Mouse (Mus musculus) limb, embryonic 13.5 days (tissue): ENCODE results near the gene Msh2. TPM values are rescaled to one million over a fixed set of nuclear protein-coding genes. Genes with fewer than 3 reads are reported as not detected.

Experiments used
- ATAC-seq: fragments of 200-750 bp; cut with Nextera tagmentation; 2 replicates; pipeline ENCODE4 v1.8.0; 2017; ENCODE audit warnings: low read depth, moderate number of reproducible peaks, moderate TSS enrichment; ENCODE audit not compliant: low FRiP score
- H3K27ac ChIP-seq: fragments of 300-500 bp; sonication (generic); 2 replicates; pipeline ENCODE4 v1.5.1; 2015; ENCODE audit warnings: inconsistent platforms, mild to moderate bottlenecking, moderate library complexity
- H3K27me3 ChIP-seq: fragments of 300-500 bp; sonication (generic); 2 replicates; pipeline ENCODE4 v1.6.1; 2015; ENCODE audit warnings: mild to moderate bottlenecking, inconsistent platforms
- H3K36me3 ChIP-seq: fragments of 300-500 bp; sonication (generic); 2 replicates; pipeline ENCODE4 v1.6.1; 2015; ENCODE audit warnings: inconsistent platforms, mild to moderate bottlenecking, moderate library complexity
- H3K4me1 ChIP-seq: fragments of 300-500 bp; sonication (generic); 2 replicates; pipeline ENCODE4 v1.6.1; 2015; ENCODE audit warnings: inconsistent platforms
- H3K4me2 ChIP-seq: fragments of 300-500 bp; sonication (generic); replicated peaks from 2 replicates; pipeline ENCODE4 v1.6.1; 2015; ENCODE audit warnings: inconsistent platforms, mild to moderate bottlenecking, moderate library complexity
- H3K4me3 ChIP-seq: fragments of 300-500 bp; sonication (generic); 2 replicates; pipeline ENCODE4 v1.5.1; 2015; ENCODE audit warnings: moderate library complexity, mild to moderate bottlenecking, inconsistent platforms
- H3K9ac ChIP-seq: fragments of 300-500 bp; sonication (generic); 2 replicates; pipeline ENCODE4 v1.6.1; 2015; ENCODE audit warnings: mild to moderate bottlenecking, inconsistent platforms
- H3K9me3 ChIP-seq: fragments of 300-500 bp; sonication (generic); 2 replicates; pipeline ENCODE4 v1.6.1; 2016; ENCODE audit warnings: inconsistent platforms
- WGBS: fragments of 180-500 bp; shearing (Covaris S2); methylation state at CpG from one replicate; pipeline ENCODE4 v1.1.7; 2015; 5-methylcytosine and 5-hydroxymethylcytosine counted together
- polyA plus RNA-seq: library from polyadenylated mRNA; unstranded; fragments of >200 nt; fragmentation: Nextera tagmentation; extraction: Ambion mirVana; gene quantifications from 2 replicates; pipeline ENCODE4 v1.2.1, GENCODE M21; 2015

The Msh2 gene
- polyA plus RNA-seq, 1 experiment from 2014 or later: 85.5 TPM

DNA sequence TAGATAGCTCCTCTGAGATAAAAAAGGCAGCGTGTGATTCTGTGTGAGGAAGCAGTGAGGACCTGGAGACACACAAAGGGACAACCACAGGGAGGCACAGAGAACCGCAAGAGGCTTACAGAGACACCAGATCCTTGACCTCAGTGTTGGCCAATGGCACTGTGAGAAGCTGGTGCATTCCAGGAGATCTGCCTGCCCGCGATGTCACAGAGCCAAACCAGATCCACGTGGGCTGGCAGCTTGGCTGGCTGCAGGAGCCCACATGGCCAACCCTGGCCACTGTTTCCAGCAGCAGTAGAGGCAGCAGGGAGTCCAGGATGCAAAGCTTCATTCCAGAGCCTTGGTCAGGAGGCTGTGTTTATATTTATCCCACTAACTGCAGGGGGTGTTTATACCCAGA, 98.6 kb downstream of the Msh2 start:
- WGBS: 41% methylated on average over 5 of the region's 5 CpGs
- Histone ChIP-seq H3K4me1 (no peaks in the 10 kb centered on the region), H3K36me3 (no peaks in the 10 kb centered on the region), H3K4me3 (no peak overlapping the region), H3K4me2 (no peak overlapping the region), H3K9me3 (no peaks in the 10 kb centered on the region), H3K27me3 (no peaks in the 10 kb centered on the region), H3K9ac (no peak overlapping the region), H3K27ac (no peak overlapping the region)
- ATAC-seq: no peak

DNA sequence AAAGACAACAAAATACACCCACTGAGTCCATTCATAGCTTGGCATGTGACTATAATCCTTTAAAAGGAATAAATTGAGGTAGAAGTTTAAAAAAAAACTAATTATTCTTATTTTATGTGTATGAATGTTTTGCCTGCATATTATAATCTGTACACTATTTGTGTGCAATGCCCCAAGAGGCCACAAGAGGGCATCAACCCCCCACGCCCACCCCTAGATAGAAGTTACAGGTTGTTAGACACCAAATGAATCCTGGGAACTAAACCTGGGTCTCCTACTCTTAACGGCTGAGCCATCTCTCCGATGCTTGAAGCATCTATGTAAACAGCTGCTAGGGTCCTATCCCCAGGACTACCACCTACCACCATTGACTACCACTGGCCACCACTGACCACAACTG, 101.0 kb downstream of the Msh2 start:
- Histone ChIP-seq H3K36me3 (no peaks in the 10 kb centered on the region), H3K9ac (no peak overlapping the region), H3K27me3 (no peaks in the 10 kb centered on the region), H3K27ac (no peak overlapping the region), H3K4me3 (no peak overlapping the region), H3K4me2 (no peak overlapping the region), H3K4me1 (no peaks in the 10 kb centered on the region), H3K9me3 (no peaks in the 10 kb centered on the region)
- WGBS: 77% methylated on average over 3 of the region's 3 CpGs
- ATAC-seq: no peak

Other genes starting within 250 kb of the Msh2 start
- gene Stpg4, start 244.6 kb upstream of the Msh2 start, polyA plus RNA-seq: not detected in 2 replicates
- gene Calm2, start 225.4 kb upstream of the Msh2 start, polyA plus RNA-seq: 943 and 968 TPM in 2 replicates
- 54.6 and 61.8 TPM in 2 replicates for gene Epcam, start 36.4 kb upstream of the Msh2 start, polyA plus RNA-seq
- gene Kcnk12, start 125.7 kb downstream of the Msh2 start, polyA plus RNA-seq: 0.15 TPM in 1 of 2 replicates, not detected in the other
- gene Rpl36-ps4, start 248.6 kb downstream of the Msh2 start, polyA plus RNA-seq: not detected in 2 replicates